In the genomic region with DNA sequence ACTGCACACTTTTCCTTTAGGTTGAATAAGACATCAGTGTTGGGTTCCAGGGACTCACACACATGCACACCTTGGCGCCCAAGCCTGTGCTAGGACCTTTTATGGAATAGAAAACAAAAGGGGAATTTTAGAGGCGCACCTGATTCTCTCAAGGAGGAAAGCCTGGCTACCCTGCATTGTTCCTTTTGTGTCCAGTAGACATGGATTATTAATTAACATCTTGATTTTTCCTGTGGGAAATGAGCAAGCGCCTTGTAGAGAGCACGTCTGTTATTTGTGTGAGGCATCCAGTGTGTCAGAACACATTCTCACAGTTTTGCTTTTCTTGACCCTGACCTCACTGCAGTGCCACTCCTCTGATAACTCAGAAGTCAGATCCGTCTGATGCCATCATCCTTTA, we compare ENCODE assay signal across 29 mouse cellular contexts. TPM values are rescaled to one million over a fixed set of nuclear protein-coding genes. Genes with fewer than 3 reads are reported as not detected.
DNase-seq lines count a peak whose midpoint lies in the region; ATAC-seq lines count a peak whose summit lies in the region.
"Had no signal": no experiment of that assay in that cellular context is flagged by ENCODE, and none has a peak within 500 bp of the region (broad histone marks: within the 10 kb centered on the region; RNA-seq: fewer than 3 reads in every experiment).

No protein-coding gene starts in this region.

- intact Hi-C loops in heart, postnatal 10 days (cut with DNase I): loop anchor here (2.0 to 5.0 kb wide), 3 partner anchors 21 to 130 kb away; partner anchors contain the start of gene Plekhg1

- no peak for ATAC-seq in megakaryocyte-erythroid progenitor cell, adult 5-6 weeks (replicated peaks; ENCODE audit: low FRiP score, low TSS enrichment, poor library complexity, severe bottlenecking)
- ATAC-seq: CD4-positive, CD25-positive, alpha-beta regulatory T cell, adult 4 months; forebrain, embryonic 15.5 days; hindbrain, postnatal 0 days; inflammation-experienced regulatory T-cells, adult 6 months; intestine, embryonic 16.5 days had no signal

- H3K4me3 ChIP-seq in brown adipose tissue, adult 24 weeks (ENCODE audit: insufficient read depth, low read depth, low read length): no peak overlapping the region
- H3K4me3 ChIP-seq: embryonic facial prominence, embryonic 10.5 days; embryonic facial prominence, embryonic 13.5 days; erythroblast, embryonic 14.5 days; forebrain, embryonic 12.5 days; forebrain, embryonic 15.5 days; heart, embryonic 13.5 days had no signal

- peaks cover 15% of the 10 kb centered on the region for H3K4me1 ChIP-seq in brown adipose tissue, adult 24 weeks (ENCODE audit: control insufficient read depth, insufficient read depth, insufficient read length, low read length)
- H3K4me1 ChIP-seq: forebrain, embryonic 12.5 days; forebrain, embryonic 15.5 days had no signal

- peak overlapping the region; percentile 87 for H3K27ac ChIP-seq in brown adipose tissue, adult 24 weeks (replicated peaks; ENCODE audit: low read depth, low read length)
- H3K27ac ChIP-seq: embryonic facial prominence, embryonic 10.5 days; embryonic facial prominence, embryonic 13.5 days; forebrain, embryonic 12.5 days; forebrain, embryonic 15.5 days; hindbrain, embryonic 14.5 days; hindbrain, postnatal 0 days had no signal

- peak; percentile 93 for DNase-seq in heart, adult 11 months
- no peak for DNase-seq in heart, postnatal 10 days
- DNase-seq in heart, adult 9 months (ENCODE audit: low spot score in 2 of 2): peak; percentile 24 to 65
- no peak for DNase-seq in heart, postnatal 4 days
- DNase-seq: adrenal gland, adult 2 months; adrenal gland, postnatal 14 days; cerebellum, adult 11-12 months; cerebellum, adult 8-10 months; cerebellum, postnatal 10 days; cerebellum, postnatal 36 days; embryo, embryonic 11 days; gastrocnemius, postnatal 36 days; heart, postnatal 36 days; kidney, adult 18-20 months; kidney, adult 9 months had no signal

RNA-seq across cellular contexts. Expression of gene Plekhg1, which starts 21.8 kb away (rescaled TPM):
- total RNA-seq in heart, postnatal 10 days (2021): 10 to 100 TPM; 23.3 to 23.4 TPM
- 10 to 100 TPM; 22.1 to 22.7 TPM for total RNA-seq in heart, postnatal 4 days (2021)
- 1.1 and 2.1 TPM in 2 replicates for polyA plus RNA-seq in brown adipose tissue, adult 24 weeks (2012; ENCODE audit: insufficient read depth, insufficient read length, missing spikeins)
- total RNA-seq in megakaryocyte-erythroid progenitor cell, adult 5-6 weeks (2014; fragmentation: Nextera tagmentation): not detected in 2 replicates
- total RNA-seq in megakaryocyte-erythroid progenitor cell, adult 5-6 weeks (2017): not detected in 2 replicates
- total RNA-seq: MEL had no signal
- polyA plus RNA-seq: erythroblast, embryonic 14.5 days had no signal

Comparison
In these comparisons a context has a peak if more than half of its experiments do, and no peak if none do; other contexts are left out.
1. DNase-seq: peak in heart, adult 11 months (single experiment) and heart, adult 9 months (2 of 2); none in heart, postnatal 10 days (0 of 2) and heart, postnatal 4 days (single experiment).
2. RNA of gene Plekhg1, which starts 21.8 kb away (total RNA-seq): 23.3 to 23.4 TPM in heart, postnatal 10 days and 22.1 to 22.7 TPM in heart, postnatal 4 days; not detected in megakaryocyte-erythroid progenitor cell, adult 5-6 weeks; every median in the first group is over 10 times any median in the second.